Mouse (Mus musculus) left cerebral cortex, adult 8-10 months (tissue): Measurements from ENCODE around the gene Mfap3l. TPM values are rescaled to one million over a fixed set of nuclear protein-coding genes. Genes with fewer than 3 reads are reported as not detected.
A peak's percentile ranks its signal among the peaks of the same experiment; 100 is the strongest.
"Not testable (repeated sequence)": the region's sequence is repeated elsewhere in the genome, so short reads cannot be mapped to it uniquely, and the experiment has no call there.

ENCODE experiments used
- DNase-seq, 2 experiments: peaks; one replicate each; pipeline ENCODE4 v3.0.0; 2022; ENCODE audit warnings: low spot score in 2 of 2
- total RNA-seq, 4 experiments: library from RNA; stranded (reverse); gene quantifications; 2 replicates each; pipeline ENCODE4 v1.2.4; 2022

The Mfap3l gene
- total RNA-seq, result 10 to 100 TPM; 56.4 to 59.5 (median 56.5) TPM

DNA sequence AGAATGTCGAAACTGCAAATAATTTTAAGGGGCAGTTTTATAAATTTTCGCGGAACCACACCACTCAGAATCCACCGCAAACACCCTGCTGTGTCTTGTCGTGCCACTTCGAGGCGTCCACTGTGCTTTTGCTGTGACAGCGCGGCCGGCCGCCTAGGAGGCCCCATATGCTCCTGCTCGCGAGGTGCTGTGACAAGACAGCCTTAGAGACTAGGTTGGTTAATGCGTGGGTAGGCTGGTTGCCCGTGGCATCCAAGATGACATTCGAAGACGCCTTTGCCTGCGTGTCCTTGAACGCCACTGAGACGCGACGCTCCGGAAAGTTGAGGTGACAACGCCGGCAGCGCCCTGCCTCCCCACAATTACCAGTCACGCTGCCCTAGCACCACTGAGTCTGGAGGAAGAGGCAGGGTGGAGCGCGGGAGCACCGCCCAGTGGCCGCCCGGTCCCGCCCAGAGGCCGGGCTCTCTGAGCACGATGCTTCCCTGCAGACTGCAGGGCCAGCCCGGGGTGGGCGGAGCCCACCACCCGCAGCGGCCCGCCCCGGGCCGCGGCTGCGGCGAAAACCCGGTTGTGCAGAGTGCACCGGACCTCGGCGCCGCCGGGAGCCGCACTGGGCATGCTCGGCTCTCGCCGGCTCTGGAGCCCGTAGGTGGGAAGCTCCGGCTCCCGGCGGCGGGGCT is at the start of gene Mfap3l:
Gene Mfap3l, plus strand, starts transcription at position 578 of the 683 bp plus-strand sequence.
- DNase-seq, result peak; percentile 80 to 96

DNA sequence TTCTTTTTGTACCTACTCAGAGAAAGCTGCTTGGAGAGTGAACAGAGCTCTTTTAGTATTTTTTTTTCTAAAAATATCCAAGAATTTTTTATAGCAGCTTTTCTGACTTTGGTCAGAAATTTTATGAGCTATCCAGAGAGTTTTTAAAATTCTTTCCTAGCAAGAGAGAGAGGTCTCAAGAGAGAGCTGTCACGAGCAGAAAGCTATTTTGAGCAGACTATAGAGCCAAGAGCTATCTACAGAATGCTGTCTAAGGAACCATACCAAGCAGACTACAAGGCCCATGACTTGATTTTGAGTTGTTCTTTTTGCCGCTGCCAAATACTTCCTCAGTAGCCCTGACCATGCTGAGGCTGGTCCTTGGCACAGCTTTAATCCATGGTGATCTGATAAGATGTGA is 49.3 kb upstream of the Mfap3l start:
- DNase-seq, result no peak

DNA sequence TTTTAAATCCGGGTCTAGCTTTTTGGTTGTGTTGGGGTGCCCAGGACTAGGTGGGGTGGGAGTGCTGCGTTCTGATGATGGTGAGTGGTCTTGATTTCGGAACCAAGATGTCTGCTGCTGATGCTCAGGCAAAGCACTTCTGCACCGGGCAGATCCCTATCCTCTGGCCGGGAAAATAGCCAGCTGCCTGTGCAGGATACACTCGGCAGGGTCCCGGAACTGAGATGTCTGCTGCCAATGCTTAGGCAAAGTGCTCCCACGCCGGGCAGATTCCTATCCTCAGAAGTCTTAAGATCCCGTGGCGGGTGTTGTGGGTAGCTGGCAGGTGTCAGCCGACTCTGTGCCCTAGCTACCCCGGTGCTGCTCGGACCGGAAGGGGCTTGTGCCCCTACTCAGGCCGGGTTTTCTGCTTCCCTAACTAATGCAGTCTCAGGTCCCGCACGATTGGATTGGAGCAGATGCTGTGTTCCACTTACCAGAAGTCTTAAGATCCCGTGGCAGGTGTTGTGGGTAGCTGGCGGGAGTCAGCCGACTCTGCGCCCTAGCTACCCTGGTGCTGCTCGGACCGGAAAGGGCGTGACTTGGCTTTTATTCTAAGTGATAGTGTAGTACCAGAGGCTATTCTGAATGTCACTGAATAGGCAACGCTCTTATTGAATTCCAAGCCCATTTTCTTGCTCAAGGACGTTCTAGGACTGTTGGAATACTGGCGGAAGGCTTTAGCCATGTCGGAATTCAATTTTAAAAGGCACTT is 41.1 kb upstream of the Mfap3l start:
- DNase-seq, result not testable (repeated sequence)

DNA sequence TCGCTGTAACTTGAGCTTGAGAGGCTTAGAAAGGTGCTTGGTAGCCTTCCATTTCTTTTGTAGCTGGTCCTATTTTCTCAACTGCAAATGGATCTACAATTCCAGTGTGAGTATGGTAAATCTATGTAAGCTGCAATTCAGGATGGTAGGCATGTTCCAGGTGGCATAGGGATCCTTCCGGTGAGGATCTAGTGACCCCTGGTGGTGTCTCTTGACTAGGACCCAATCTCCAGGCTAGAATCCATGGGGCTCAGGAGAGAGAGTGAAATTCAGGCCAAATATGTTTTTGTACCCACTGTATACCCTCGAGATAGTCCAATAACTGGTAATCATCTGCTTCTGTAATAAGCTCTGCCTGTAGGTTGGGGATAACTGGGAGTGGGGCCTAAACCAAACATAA is 37.9 kb upstream of the Mfap3l start:
- DNase-seq, result no peak

DNA sequence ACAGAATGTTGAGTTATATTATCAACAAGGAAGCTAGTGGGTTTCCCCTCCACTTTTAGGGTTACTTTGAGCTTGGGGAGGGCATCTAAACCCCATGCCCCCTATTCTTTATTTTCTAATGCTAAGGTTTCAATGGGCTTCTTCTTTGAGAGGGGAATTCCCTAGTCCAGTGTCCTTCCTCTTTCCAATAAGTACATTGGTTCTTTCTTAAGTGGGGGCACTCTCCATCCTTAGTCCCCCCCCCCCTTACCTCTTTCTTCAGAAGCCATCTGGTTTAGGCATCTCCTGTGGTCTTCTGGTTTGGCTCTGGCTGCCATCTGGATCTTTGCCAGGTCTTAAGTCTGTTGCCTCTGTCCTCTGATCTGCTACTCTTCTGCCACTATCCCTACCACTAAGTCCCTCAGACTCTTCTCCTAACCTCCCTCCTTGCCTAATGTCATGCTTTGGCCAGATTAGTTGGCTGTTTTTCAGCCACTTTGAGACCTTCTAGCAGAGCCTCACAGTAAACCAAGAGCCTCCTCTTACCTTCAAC is 21.0 kb upstream of the Mfap3l start:
- no peak for DNase-seq

DNA sequence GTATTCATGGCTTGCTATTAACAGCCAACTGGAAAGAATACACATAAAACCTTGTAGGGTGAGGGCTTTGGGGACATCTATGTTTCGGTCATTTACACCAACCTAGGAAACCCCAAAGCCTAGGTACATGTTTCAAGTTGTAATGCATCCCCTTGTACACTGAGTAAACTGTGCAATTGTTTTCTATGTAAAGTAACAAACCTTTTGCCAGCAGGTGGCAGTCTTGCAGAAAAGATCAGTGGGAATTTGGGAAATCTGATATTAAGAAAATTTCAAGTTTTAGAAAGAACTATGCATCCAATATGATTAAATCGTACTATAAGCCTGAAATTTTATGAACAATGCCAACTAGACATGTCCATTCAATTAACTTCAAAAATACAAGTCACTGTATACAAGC is 15.7 kb upstream of the Mfap3l start:
- DNase-seq, result no peak

DNA sequence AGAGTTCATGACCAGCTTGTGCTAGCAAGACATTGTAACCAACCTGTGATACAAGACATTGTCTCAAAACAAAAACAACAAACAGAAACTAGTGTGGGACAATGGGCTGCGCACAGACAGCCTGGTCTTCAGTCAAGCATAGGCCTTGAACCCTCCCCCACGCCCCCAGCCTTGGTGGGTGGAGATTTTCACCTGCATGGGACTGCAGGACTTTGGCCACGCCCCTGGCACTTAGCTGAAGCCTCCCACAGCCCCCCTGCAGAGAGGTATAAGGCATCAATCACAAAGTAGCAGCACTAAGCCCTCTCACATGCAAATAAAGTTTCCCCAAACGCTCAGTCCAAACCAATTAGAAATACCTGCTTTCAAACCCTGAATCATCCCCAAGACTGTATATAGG is 11.1 kb upstream of the Mfap3l start:
- DNase-seq, result no peak

DNA sequence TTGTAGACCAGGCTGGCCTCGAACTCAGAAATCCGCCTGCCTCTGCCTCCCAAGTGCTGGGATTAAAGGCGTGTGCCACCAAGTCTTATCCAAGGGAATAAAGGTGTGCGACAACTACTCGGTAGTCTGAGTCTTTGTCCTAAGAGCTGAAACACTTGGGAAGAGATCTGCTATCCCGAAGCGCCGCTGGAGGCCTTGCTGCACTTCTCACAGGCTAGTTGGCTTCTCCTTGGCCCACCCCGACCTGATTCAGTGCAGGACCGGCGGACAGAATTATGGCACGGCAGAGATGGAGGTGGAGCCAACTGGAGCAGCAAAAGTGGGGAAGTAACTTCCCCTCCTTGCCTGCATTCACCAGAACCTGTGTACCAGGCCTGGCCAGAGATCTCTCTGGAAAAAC is 10.6 kb upstream of the Mfap3l start:
- no peak for DNase-seq

DNA sequence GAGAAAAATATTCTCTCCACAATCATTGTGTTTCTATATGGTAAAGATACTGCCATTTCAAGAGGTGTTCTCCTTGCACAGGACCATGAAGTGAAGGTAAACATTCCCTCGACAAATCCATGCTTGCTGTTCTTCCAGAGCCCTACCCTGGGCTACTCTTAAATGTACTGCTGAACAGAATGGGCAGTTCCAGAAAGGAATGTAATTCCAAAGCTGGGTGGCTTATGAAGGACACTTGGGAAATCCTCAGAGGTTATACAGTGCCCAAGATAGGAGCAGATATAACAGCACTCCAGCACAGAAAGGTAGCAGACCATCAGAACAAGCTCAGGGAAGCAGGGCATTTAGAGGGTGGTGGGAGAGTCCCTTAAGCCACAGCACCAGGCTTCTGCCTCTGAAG is 9.2 kb upstream of the Mfap3l start:
- no peak for DNase-seq

DNA sequence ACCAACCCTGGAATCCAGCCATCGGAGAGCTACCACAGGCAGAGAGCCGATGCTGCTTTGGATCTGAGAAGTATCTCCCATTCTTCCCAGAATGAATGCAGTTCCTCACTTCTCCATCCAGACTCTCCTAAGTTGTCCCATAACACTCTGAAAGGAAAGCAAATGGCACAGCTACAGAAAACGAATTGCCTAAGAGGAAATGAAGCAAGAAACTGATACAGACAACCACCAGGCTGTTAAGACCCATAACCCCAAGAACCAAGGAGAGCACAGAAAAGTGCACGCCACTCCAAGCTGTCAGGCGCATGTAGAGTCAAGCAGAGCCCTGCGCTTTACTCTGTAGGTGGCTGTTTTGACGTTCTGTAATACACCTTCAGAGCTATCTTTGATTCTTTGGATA is 7.9 kb upstream of the Mfap3l start:
- DNase-seq, result no peak

DNA sequence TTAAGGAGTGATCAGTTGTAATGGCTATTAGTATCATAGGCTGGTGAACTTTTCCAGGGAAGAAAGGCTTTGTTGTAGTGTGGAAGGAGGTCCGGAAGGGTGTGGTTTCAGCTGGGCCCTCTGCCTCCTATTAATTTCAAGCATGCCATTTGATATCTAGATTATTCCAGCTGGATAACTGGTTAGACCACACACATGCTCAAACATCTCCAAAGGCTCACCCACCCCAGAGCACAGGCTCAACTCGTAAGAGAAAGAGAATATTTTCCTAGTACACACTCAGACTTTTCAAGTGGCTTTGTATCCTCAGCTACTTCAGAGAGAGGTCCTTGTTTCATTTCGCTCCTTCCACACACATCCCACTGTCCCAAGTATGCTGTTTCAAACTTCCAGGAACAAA is 4.7 kb upstream of the Mfap3l start:
- DNase-seq, result no peak

DNA sequence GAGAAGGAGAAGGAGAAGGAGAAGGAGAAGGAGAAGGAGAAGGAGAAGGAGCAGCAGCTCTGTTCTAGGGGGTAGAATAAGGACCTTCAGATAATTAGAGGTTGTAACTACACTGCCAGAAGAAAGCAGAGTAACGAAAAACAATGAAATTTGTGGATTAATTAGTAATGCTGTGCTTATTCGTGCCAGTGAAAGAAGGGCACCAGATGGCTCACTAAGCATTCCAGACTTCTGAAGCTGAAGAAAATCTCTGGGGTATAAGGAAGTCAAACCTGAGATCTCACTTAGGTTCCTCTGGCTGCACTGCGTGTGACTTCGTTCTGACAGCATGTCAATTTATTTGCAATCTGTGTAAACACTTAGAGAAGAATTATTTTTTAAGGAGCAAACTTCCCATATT is 3.6 kb upstream of the Mfap3l start:
- no peak for DNase-seq

DNA sequence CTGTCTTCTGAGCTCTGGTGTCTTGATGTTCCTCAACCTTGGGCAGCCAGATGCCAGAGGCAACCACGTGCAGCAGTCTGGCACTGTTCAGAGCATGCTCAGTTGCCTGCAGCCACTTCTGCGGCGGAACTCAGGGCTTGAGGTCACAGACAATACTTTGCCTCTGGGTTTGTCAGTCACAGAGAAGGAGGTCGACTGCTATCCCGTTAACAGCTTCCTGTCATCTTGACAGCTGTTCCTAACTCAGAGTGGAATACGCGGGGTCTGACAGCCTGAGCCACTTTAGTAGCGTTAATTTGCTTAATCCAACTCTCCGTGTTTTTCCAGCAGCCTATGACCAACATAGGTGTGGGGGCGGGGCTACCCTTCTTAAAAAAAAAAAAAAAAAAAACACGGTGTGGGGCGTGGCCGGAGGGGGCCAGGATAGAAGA is 1.1 kb upstream of the Mfap3l start:
- DNase-seq, result peak; percentile 67 to 78

DNA sequence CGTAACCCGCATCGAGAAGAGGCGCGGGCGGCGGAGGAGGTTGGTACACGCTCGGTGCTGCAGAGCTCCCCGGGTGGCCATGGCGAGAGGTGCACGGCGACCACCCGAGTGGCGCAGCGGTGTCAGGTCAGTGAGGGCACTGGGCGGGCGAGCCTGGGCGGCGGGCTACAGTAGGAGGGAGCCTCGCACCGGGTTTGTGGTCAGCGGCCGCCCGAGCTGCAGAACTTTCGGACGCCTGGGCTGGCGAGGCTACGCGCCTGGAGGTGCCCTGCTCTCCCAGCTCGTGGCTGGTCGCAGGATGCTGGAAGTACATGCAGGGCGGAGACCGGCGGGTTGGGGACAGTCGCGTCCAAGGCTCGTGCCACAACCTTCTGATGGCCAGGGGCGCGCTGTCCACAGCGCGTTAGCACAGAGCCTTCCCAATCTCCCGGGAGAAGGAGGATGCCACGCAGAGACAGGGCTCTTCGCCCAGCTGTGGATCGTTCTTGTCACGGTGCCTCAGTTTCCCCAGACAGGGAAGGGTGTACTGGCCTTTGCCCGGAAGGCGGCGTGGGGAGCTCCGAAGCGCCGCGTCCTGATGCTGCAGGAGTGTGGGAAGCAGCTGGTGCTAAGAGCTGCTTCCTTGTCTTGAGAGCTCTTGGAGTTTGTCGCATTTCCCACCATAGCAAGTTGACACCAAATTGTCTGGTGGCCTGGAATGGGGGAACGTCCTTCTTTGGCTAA is 467 bp downstream of the Mfap3l start:
- peak; percentile 28 to 31 for DNase-seq

DNA sequence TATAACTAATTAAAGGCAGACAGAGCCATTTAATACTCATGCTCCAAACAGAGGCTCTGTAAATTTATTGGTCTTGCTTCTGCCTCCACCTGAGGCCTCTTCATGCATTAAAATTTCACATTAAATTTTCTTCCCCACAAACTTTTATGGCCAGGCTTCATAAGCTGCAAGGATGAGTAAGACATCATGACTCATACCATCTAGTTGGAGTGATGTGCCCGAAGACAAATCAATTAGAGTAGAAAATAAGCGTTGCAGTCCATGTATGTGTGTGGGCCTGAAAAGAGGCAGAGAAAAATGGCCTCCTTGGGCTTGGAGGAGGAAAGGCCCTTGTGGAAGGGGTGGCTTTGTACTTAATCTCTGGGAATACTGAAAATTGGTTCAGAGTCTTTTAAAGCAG is 2.3 kb downstream of the Mfap3l start:
- DNase-seq, result no peak

DNA sequence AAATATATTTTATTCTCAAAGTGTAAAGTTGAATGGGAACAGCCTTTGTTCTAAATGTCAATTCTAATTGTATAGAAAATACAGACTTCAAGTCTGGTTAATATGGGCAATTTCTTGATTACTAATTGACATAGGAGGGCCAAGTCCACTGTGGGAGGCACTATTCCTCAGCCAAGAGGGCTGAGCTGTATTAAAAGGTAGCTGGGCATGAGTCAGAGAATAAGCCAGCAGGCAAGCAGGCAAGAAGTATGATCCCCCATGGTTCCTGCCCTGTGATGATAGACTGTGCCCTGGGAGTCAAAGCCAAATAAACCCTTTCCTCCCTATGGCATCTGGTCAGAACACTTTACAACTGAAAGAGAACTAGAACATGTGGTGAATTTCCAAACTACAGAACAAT is 3.2 kb downstream of the Mfap3l start:
- DNase-seq, result no peak

DNA sequence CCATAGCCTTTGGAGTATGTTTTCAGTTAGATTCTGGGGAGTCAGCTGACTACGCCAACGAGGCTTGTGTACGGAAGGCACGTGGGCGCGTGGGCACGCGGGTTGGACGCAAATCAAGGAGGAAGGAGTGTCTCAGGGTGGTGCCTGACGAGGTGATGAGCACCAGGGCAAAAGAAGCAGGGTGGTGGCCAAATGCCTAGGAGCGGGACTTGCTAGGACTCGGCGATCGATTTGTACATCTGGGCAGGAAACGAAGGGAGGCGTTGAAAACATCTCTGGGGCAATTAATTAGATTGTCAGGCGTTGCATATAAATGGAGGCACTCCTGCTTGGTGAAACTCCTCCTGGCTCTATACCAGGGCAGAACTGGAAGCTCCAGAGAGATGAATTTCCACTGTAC is 7.4 kb downstream of the Mfap3l start:
- DNase-seq, result no peak

DNA sequence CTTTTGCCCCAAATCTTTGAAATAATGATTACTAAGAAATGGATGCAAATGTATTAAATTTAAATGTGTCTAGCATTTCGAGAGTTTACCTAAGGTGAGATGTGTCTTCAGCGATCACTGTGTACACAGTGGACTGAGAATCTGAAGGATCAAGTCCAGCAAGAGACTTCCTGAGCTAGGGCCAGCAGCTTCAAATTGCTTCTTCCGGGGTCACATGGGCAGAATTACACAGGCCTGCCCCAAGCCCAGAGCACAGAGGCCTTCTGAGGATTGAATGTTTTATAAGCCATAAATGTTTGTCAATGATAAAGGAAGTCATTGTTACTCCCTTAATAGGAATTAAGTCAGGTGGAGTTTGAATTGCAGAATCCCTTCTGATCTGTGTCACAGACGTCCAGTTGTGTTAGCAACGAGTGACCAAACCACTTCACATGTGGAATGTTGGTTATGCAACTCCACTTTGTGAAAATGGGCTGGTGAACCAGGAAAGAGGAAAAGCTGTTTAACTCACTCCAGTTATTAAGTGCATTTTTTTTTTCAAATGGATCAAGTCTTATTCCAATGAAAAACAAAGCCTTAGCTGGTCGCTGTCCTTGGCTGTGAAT is 10.9 kb downstream of the Mfap3l start:
- no peak for DNase-seq

DNA sequence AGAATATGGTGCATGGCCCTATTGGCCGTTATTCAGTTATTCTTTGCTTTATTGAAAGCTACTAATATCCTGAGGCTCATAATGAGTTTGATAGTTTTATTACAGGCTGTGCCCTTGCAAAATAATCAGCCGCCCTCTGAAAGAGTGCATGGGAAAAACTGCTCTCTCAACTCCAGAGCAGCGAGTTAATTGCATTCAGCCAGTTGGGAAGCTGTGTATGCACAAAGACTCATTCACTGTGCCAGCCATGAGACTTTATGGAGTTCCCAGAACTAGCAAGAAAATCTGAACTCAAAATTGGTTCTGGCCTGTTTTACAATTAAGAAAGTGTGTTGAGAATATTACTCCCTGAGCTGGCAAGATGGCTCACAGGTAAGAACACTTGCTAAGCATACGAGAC is 12.5 kb downstream of the Mfap3l start:
- no peak for DNase-seq

DNA sequence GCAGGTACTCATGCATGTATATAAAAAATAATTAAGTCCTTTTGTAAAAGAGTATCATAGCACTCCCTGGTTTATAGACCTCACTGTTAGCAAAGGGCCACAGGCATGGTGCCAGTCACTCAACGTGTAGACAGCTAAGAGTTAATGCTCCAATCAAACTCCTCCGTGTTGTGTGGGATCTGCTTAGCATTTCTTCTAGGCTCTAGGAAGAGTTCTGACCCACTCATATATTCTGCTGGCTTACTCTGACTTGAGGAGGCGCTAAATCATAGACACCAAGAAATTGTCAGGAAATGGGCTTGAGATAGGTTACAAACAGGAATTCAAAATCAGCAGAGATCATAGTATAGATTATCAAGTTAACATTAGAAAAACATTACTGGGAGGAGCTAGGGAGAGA is 13.3 kb downstream of the Mfap3l start:
- no peak for DNase-seq

DNA sequence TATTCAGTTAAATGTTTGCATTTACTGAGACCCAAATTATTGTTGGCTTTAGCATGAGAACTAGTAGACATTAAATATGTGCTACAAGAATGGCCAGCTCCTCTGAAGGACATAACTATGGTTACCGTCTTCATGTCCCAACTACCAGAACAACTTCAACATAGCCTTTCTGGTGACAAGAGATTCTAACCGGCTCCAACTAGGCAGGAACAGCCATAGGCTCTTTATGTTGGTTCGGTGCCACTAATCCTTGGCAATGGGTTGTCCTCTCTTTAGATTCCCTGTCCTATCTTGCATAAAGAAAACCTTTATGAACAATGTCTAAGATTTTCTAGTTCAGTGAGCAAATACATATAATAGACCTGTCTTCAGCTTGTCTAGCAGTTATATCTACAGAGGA is 14.7 kb downstream of the Mfap3l start:
- DNase-seq, result no peak

DNA sequence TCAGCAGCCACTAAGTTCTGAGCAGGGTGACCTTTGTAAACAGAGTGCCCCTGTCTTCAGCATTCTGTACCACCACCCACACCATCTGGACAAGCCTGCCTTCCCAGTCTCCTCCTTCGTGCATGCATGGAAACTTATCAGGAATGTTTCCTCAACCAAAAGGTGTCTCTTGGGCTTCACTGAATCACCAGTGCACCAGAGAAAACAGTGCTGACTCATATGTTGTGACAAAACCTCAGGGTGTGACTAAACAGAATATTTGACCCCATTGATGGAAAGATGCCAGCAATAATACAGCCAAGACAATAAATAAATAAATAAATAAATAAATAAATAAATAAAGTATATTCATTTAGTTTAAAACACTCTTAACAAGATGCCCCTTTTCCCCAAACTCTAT is 16.5 kb downstream of the Mfap3l start:
- no peak for DNase-seq
